In the genomic region with DNA sequence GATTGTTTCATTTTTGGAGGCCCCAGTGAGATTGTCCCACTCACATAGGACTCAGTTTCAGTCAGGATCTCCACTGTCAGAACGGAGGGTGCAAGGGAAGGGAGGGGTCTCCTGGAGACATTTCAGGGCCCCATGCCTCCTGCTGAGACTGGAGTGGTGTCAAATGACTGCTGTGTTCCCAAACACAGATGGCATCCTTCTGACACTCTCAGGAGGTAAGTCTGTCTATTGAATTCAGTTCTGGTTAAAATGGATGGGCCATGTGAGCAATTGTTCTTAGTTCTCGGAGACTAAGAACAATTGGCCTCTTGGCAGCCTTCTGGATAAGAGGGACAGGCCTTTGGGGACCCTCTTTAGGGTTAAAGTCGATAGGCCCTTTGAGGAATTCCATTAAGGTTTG, we compare ENCODE assay signal across 21 mouse cellular contexts.
"Had no signal": no experiment of that assay in that cellular context is flagged by ENCODE, and none has a peak within 500 bp of the region (broad histone marks: within the 10 kb centered on the region; RNA-seq: fewer than 3 reads in every experiment).

No protein-coding gene starts in this region.

- H3K27me3 ChIP-seq: limb, embryonic 12.5 days; limb, embryonic 15.5 days; lung, embryonic 15.5 days; megakaryocyte, embryonic 14.5 days; midbrain, embryonic 13.5 days; neural tube, embryonic 13.5 days; stomach, embryonic 15.5 days had no signal

- H3K4me1 ChIP-seq: limb, embryonic 12.5 days; limb, embryonic 15.5 days; lung, embryonic 15.5 days; megakaryocyte, embryonic 14.5 days; midbrain, embryonic 10.5 days; midbrain, embryonic 13.5 days; neural tube, embryonic 13.5 days; stomach, embryonic 15.5 days had no signal

- H3K27ac ChIP-seq: limb, embryonic 12.5 days; limb, embryonic 15.5 days; liver, embryonic 14.5 days; lung, embryonic 15.5 days; midbrain, embryonic 10.5 days; midbrain, embryonic 13.5 days; neural tube, embryonic 13.5 days; stomach, embryonic 15.5 days had no signal

- H3K36me3 ChIP-seq: lung, embryonic 15.5 days; midbrain, embryonic 10.5 days; stomach, embryonic 15.5 days had no signal

- H3K9ac ChIP-seq: limb, embryonic 12.5 days; limb, embryonic 15.5 days; liver, embryonic 14.5 days; liver, postnatal 0 days; lung, embryonic 15.5 days; midbrain, embryonic 13.5 days; neural tube, embryonic 13.5 days; stomach, embryonic 15.5 days had no signal

- DNase-seq: kidney, adult 18-20 months; kidney, adult 9 months; kidney, postnatal 14 days; kidney, postnatal 4 days; liver, postnatal 0 days; lung, postnatal 10 days; lung, postnatal 36 days; retina, postnatal 1 day; right cerebral cortex, postnatal 25 days; spleen, adult 18-20 months; thymus, postnatal 25 days had no signal

- H3K4me3 ChIP-seq: limb, embryonic 12.5 days; limb, embryonic 15.5 days; lung, embryonic 15.5 days; megakaryocyte, embryonic 14.5 days; midbrain, embryonic 10.5 days; midbrain, embryonic 13.5 days; myocyte; neural tube, embryonic 13.5 days; stomach, embryonic 15.5 days had no signal
